Mouse (Mus musculus): ENCODE measurements around the gene Gm10718. TPM values are rescaled to one million over a fixed set of nuclear protein-coding genes. Genes with fewer than 3 reads are reported as not detected.
"Not testable (repeated sequence)": the region's sequence is repeated elsewhere in the genome, so short reads cannot be mapped to it uniquely, and the experiment has no call there.

Gene Gm10718
- polyA plus RNA-seq, 1 experiment from 2014 or later = 0.46 TPM

DNA sequence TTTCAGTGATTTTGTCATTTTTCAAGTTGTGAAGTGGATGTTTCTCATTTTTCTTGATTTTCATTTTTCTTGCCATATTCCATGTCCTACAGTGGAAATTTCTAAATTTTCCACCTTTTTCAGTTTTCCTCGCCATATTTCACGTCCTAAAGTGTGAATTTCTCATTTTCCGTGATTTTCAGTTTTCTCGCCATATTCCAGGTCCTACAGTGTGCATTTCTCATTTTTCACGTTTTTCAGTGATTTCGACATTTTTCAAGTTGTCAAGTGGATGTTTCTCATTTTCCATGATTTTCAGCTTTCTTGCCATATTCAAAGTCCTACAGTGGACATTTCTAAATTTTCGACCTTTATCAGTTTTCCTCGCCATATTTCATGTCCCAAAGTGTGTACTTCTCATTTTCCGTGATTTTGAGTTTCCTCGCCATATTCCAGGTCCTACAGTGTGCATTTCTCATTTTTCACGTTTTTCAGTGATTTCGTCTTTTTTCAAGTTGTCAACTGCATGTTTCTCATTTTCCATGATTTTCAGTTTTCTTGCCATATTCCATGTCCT, 1.6 kb downstream of the Gm10718 start, which contains the start of gene Gm10717:
Gene Gm10717 (plus strand): TSS at position 506 of the 556 bp plus-strand sequence.
- not testable (repeated sequence) for H3K4me1 ChIP-seq (ENCODE audit: control insufficient read depth, insufficient read depth, low read length); H3K9ac ChIP-seq (ENCODE audit: low read depth, low read length); H3K9me3 ChIP-seq (ENCODE audit: control insufficient read depth, low read length); H3K4me2 ChIP-seq (ENCODE audit: low read depth, low read length); H3K27me3 ChIP-seq (replicated peaks; ENCODE audit: control insufficient read depth, insufficient read depth, low read length); H3K36me3 ChIP-seq (ENCODE audit: control insufficient read depth, insufficient read depth, low read length); H3K27ac ChIP-seq (ENCODE audit: low read length); H3K4me3 ChIP-seq (ENCODE audit: low read length); ATAC-seq
- 72% methylated on average over 12 of the region's 12 CpGs for WGBS

GRCm38 (mm10) chr9:3025653-3026052, 2.3 kb downstream of the Gm10718 start:
- H3K36me3 ChIP-seq (ENCODE audit: control insufficient read depth, insufficient read depth, low read length); H3K27me3 ChIP-seq (replicated peaks; ENCODE audit: control insufficient read depth, insufficient read depth, low read length); H3K9me3 ChIP-seq (ENCODE audit: control insufficient read depth, low read length); H3K9ac ChIP-seq (ENCODE audit: low read depth, low read length); H3K4me3 ChIP-seq (ENCODE audit: low read length); H3K27ac ChIP-seq (ENCODE audit: low read length); H3K4me1 ChIP-seq (ENCODE audit: control insufficient read depth, insufficient read depth, low read length); ATAC-seq; H3K4me2 ChIP-seq (ENCODE audit: low read depth, low read length): not testable (repeated sequence)
- 66% methylated on average over 4 of the region's 6 CpGs for WGBS

GRCm38 (mm10) chr9:3026136-3026535, 2.8 kb downstream of the Gm10718 start:
- H3K9me3 ChIP-seq (ENCODE audit: control insufficient read depth, low read length); H3K27me3 ChIP-seq (replicated peaks; ENCODE audit: control insufficient read depth, insufficient read depth, low read length); H3K27ac ChIP-seq (ENCODE audit: low read length); H3K4me3 ChIP-seq (ENCODE audit: low read length); H3K4me1 ChIP-seq (ENCODE audit: control insufficient read depth, insufficient read depth, low read length); ATAC-seq; H3K36me3 ChIP-seq (ENCODE audit: control insufficient read depth, insufficient read depth, low read length); H3K9ac ChIP-seq (ENCODE audit: low read depth, low read length); H3K4me2 ChIP-seq (ENCODE audit: low read depth, low read length): not testable (repeated sequence)
- WGBS = 77% methylated on average over 5 of the region's 5 CpGs

DNA sequence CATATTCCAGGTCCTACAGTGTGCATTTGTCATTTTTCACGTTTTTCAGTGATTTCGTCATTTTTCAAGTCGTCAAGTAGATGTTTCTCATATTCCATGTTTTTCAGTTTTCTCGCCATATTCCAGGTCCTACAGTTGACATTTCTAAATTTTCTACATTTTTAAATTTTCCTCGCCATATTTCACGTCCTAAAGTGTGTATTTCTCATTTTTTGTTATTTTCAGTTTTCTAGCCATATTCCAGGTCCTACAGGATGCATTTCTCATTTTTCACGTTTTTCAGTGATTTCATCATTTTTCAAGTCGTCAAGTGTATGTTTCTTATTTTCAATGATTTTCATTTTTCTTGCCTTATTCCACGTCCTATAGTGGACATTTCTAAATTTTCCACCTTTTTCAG, 3.4 kb downstream of the Gm10718 start:
- not testable (repeated sequence) for ATAC-seq; H3K4me1 ChIP-seq (ENCODE audit: control insufficient read depth, insufficient read depth, low read length); H3K36me3 ChIP-seq (ENCODE audit: control insufficient read depth, insufficient read depth, low read length); H3K4me3 ChIP-seq (ENCODE audit: low read length); H3K27ac ChIP-seq (ENCODE audit: low read length); H3K9ac ChIP-seq (ENCODE audit: low read depth, low read length); H3K27me3 ChIP-seq (replicated peaks; ENCODE audit: control insufficient read depth, insufficient read depth, low read length); H3K9me3 ChIP-seq (ENCODE audit: control insufficient read depth, low read length); H3K4me2 ChIP-seq (ENCODE audit: low read depth, low read length)
- WGBS = 69% methylated on average over 9 of the region's 9 CpGs

DNA sequence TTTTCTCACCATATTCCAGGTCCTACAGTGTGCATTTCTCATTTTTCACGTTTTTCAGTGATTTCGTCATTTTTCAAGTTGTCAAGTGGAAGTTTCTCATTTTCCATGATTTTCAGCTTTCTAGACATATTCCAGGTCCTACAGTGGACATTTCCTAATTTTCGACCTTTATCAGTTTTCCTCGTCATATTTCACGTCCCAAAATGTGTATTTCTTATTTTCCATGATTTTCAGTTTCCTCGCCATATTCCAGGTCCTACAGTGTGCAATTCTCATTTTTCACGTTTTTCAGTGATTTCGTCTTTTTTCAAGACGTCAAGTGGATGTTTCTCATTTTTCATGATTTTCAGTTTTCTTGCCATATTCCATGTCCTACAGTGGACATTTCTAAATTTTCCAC, 3.9 kb downstream of the Gm10718 start:
- not testable (repeated sequence) for H3K9me3 ChIP-seq (ENCODE audit: control insufficient read depth, low read length); H3K36me3 ChIP-seq (ENCODE audit: control insufficient read depth, insufficient read depth, low read length); H3K4me1 ChIP-seq (ENCODE audit: control insufficient read depth, insufficient read depth, low read length); H3K27ac ChIP-seq (ENCODE audit: low read length); H3K27me3 ChIP-seq (replicated peaks; ENCODE audit: control insufficient read depth, insufficient read depth, low read length); H3K4me2 ChIP-seq (ENCODE audit: low read depth, low read length); H3K9ac ChIP-seq (ENCODE audit: low read depth, low read length); ATAC-seq; H3K4me3 ChIP-seq (ENCODE audit: low read length)
- 73% methylated on average over 9 of the region's 9 CpGs for WGBS

DNA sequence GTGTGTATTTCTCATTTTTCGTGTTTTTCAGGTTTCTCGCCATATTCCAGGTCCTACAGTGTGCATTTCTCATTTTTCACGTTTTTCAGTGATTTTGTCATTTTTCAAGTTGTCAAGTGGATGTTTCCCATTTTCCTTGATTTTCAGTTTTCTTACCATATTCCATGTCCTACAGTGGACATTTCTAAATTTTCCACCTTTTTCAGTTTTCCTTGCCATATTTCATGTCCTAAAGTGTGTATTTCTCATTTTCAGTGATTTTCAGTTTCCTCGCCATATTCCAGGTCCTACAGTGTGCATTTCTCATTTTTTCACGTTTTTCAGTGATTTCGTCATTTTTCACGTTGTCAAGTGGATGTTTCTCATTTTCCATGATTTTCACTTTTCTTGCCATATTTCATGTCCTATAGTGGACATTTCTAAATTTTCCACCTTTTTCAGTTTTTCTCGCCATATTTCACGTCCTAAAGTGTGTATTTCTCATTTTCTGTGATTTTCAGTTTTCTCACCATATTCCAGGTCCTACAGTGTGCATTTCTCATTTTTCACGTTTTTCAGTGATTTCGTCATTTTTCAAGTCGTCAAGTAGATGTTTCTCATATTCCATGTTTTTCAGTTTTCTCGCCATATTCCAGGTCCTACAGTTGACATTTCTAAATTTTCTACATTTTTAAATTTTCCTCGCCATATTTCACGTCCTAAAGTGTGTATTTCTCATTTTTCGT, 6.1 kb downstream of the Gm10718 start:
- H3K9me3 ChIP-seq (ENCODE audit: control insufficient read depth, low read length); H3K27ac ChIP-seq (ENCODE audit: low read length); H3K4me1 ChIP-seq (ENCODE audit: control insufficient read depth, insufficient read depth, low read length); H3K9ac ChIP-seq (ENCODE audit: low read depth, low read length); H3K36me3 ChIP-seq (ENCODE audit: control insufficient read depth, insufficient read depth, low read length); H3K27me3 ChIP-seq (replicated peaks; ENCODE audit: control insufficient read depth, insufficient read depth, low read length); H3K4me2 ChIP-seq (ENCODE audit: low read depth, low read length); ATAC-seq; H3K4me3 ChIP-seq (ENCODE audit: low read length): not testable (repeated sequence)
- WGBS = 66% methylated on average over 12 of the region's 16 CpGs

DNA sequence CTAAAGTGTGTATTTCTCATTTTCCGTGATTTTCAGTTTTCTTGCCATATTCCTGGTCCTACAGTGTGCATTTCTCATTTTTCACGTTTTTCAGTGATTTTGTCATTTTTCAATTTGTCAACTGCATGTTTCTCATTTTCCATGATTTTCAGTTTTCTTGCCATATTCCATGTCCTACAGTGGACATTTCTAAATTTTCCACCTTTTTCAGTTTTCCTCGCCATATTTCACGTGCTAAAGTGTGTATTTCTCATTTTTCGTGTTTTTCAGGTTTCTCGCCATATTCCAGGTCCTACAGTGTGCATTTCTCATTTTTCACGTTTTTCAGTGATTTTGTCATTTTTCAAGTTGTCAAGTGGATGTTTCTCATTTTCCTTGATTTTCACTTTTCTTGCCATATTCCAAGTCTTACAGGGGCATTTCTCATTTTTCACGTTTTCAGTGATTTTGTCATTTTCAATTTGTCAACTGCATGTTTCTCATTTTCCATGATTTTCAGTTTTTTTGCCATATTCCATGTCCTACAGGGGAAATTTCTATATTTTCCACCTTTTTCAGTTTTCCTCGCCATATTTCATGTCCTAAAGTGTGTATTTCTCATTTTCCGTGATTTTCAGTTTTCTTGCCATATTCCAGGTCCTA, 7.5 kb downstream of the Gm10718 start:
- H3K9me3 ChIP-seq (ENCODE audit: control insufficient read depth, low read length); H3K36me3 ChIP-seq (ENCODE audit: control insufficient read depth, insufficient read depth, low read length); H3K27ac ChIP-seq (ENCODE audit: low read length); H3K9ac ChIP-seq (ENCODE audit: low read depth, low read length); H3K4me1 ChIP-seq (ENCODE audit: control insufficient read depth, insufficient read depth, low read length); H3K4me3 ChIP-seq (ENCODE audit: low read length); H3K27me3 ChIP-seq (replicated peaks; ENCODE audit: control insufficient read depth, insufficient read depth, low read length); H3K4me2 ChIP-seq (ENCODE audit: low read depth, low read length); ATAC-seq: not testable (repeated sequence)
- 73% methylated on average over 2 of the region's 10 CpGs for WGBS

GRCm38 (mm10) chr9:3034299-3034698, 11.0 kb downstream of the Gm10718 start, which contains the start of gene Gm17535:
Gm17535 (plus strand) TSS chr9:3034599.
- not testable (repeated sequence) for ATAC-seq; H3K4me2 ChIP-seq (ENCODE audit: low read depth, low read length); H3K4me3 ChIP-seq (ENCODE audit: low read length); H3K27ac ChIP-seq (ENCODE audit: low read length); H3K36me3 ChIP-seq (ENCODE audit: control insufficient read depth, insufficient read depth, low read length); H3K27me3 ChIP-seq (replicated peaks; ENCODE audit: control insufficient read depth, insufficient read depth, low read length); H3K9me3 ChIP-seq (ENCODE audit: control insufficient read depth, low read length); H3K4me1 ChIP-seq (ENCODE audit: control insufficient read depth, insufficient read depth, low read length); H3K9ac ChIP-seq (ENCODE audit: low read depth, low read length)
- no CpG with 5 or more reads among the region's 8 CpGs for WGBS

- H3K27ac ChIP-seq (ENCODE audit: low read length); H3K9me3 ChIP-seq (ENCODE audit: control insufficient read depth, low read length); H3K4me3 ChIP-seq (ENCODE audit: low read length); H3K4me1 ChIP-seq (ENCODE audit: control insufficient read depth, insufficient read depth, low read length); H3K36me3 ChIP-seq (ENCODE audit: control insufficient read depth, insufficient read depth, low read length); H3K27me3 ChIP-seq (replicated peaks; ENCODE audit: control insufficient read depth, insufficient read depth, low read length); ATAC-seq; H3K9ac ChIP-seq (ENCODE audit: low read depth, low read length); H3K4me2 ChIP-seq (ENCODE audit: low read depth, low read length): not testable (repeated sequence)
- WGBS = 81% methylated on average over 6 of the region's 8 CpGs
Observed at GRCm38 (mm10) chr9:3036577-3036976, 13.2 kb downstream of the Gm10718 start, which contains the start of gene Gm10715. Gm10715 (plus strand) TSS chr9:3036877.

Measured in intestine, embryonic 16.5 days (tissue).